Mouse (Mus musculus) thymus, adult 2 months (tissue): ENCODE measurements around the gene Pgp. TPM values are rescaled to one million over a fixed set of nuclear protein-coding genes. Genes with fewer than 3 reads are reported as not detected.

Source experiments
- DNase-seq: peaks from one replicate; pipeline ENCODE4 v3.0.0; 2021
- H3K27ac ChIP-seq: fragments of 200-500 bp; 2 replicates; pipeline ENCODE4 v1.5.1; 2012; ENCODE audit warnings: low read length, control low read depth; ENCODE audit not compliant: control insufficient read depth, insufficient read depth
- H3K27me3 ChIP-seq: fragments of 200-500 bp; 2 replicates; pipeline ENCODE4 v1.6.1; 2012; ENCODE audit warnings: mild to moderate bottlenecking, low read length, moderate library complexity, mixed read lengths; ENCODE audit not compliant: control insufficient read depth, insufficient read depth
- H3K36me3 ChIP-seq: fragments of 200-500 bp; 2 replicates; pipeline ENCODE4 v1.6.1; 2012; ENCODE audit warnings: mild to moderate bottlenecking, low read length, moderate library complexity; ENCODE audit not compliant: control insufficient read depth, insufficient read depth
- H3K4me1 ChIP-seq: fragments of 200-500 bp; replicated peaks from 2 replicates; pipeline ENCODE4 v1.6.1; 2012; ENCODE audit warnings: low read length; ENCODE audit not compliant: control insufficient read depth, insufficient read depth
- H3K4me3 ChIP-seq: fragments of 200-500 bp; 2 replicates; pipeline ENCODE4 v1.5.1; 2012; ENCODE audit warnings: mild to moderate bottlenecking, low read length, control low read depth, moderate library complexity; ENCODE audit not compliant: control insufficient read depth, insufficient read depth
- CTCF ChIP-seq: fragments of 200-500 bp; IDR thresholded peaks from 2 replicates; pipeline ENCODE4 v1.5.1; 2012; ENCODE audit warnings: mild to moderate bottlenecking, control low read depth, low read length, moderate library complexity, borderline replicate concordance; ENCODE audit not compliant: control insufficient read depth, poor library complexity, insufficient read depth; ENCODE audit errors: extremely low read depth
- POLR2A ChIP-seq: fragments of 200-500 bp; IDR thresholded peaks from 2 replicates; pipeline ENCODE4 v1.6.1; 2012; ENCODE audit warnings: mild to moderate bottlenecking, low read length, control low read depth, moderate library complexity; ENCODE audit not compliant: control insufficient read depth, poor library complexity, insufficient read depth; ENCODE audit errors: extremely low read depth
- WGBS: fragments of 180-500 bp; shearing (Covaris S2); methylation state at CpG from one replicate; pipeline ENCODE4 v1.1.7; 2018; 5-methylcytosine and 5-hydroxymethylcytosine counted together
- polyA plus RNA-seq: library from polyadenylated mRNA; depleted of rRNA; stranded (reverse); fragments of >200 nt; gene quantifications from 2 replicates; pipeline ENCODE4 v1.2.3, GENCODE M21; 2012

Pgp gene
- polyA plus RNA-seq, 1 experiment, result 58.8 TPM

- Histone ChIP-seq H3K36me3 (no peaks in the 10 kb centered on the region), H3K27me3 (peaks cover 18% of the 10 kb centered on the region), H3K4me1 (peaks cover 9% of the 10 kb centered on the region; the same call in 1 of the 2 replicates), H3K27ac (no peak within 1 kb of the TSS), H3K4me3 (peak within 1 kb of the TSS; percentile 38)
- TF ChIP-seq POLR2A (no peak), CTCF (no peak)
- 3% methylated on average over 45 of the region's 45 CpGs for WGBS
- no peak for DNase-seq
Observed at GRCm38 (mm10) chr17:24488186-24488661, 18.0 kb downstream of the Pgp start, which contains the start of gene Caskin1. Caskin1 (plus strand) TSS chr17:24488601.

- Histone ChIP-seq H3K4me1 (peaks cover 9% of the 10 kb centered on the region; the same call in 1 of the 2 replicates), H3K27ac (no peak overlapping the region), H3K27me3 (peaks cover 18% of the 10 kb centered on the region), H3K4me3 (peak overlapping the region; percentile 38), H3K36me3 (no peaks in the 10 kb centered on the region)
- no peak for TF ChIP-seq POLR2A
- TF ChIP-seq CTCF, result no peak
- 2% methylated on average over 66 of the region's 81 CpGs for WGBS
- DNase-seq, result no peak
Observed at GRCm38 (mm10) chr17:24488662-24489264, 18.6 kb downstream of the Pgp start.

GRCm38 (mm10) chr17:24489265-24490030, 19.3 kb downstream of the Pgp start:
- 56% methylated on average over 19 of the region's 19 CpGs for WGBS
- peaks cover 18% of the 10 kb centered on the region for H3K27me3 ChIP-seq
- no peak overlapping the region for H3K4me3 ChIP-seq

GRCm38 (mm10) chr17:24490399-24490798, 20.2 kb downstream of the Pgp start:
- WGBS, result 95% methylated on average over 4 of the region's 4 CpGs
- DNase-seq, result no peak
- Histone ChIP-seq H3K4me1 (peaks cover 9% of the 10 kb centered on the region; the same call in 1 of the 2 replicates), H3K4me3 (no peak overlapping the region), H3K27me3 (peaks cover 18% of the 10 kb centered on the region), H3K36me3 (no peaks in the 10 kb centered on the region), H3K27ac (no peak overlapping the region)
- no peak for TF ChIP-seq POLR2A
- TF ChIP-seq CTCF, result no peak

More at GRCm38 (mm10) chr17:24489265-24490030, 19.3 kb downstream of the Pgp start:
- TF ChIP-seq POLR2A, result no peak
- TF ChIP-seq CTCF, result no peak
- Histone ChIP-seq H3K4me1 (peaks cover 9% of the 10 kb centered on the region; the same call in 1 of the 2 replicates), H3K36me3 (no peaks in the 10 kb centered on the region), H3K27ac (no peak overlapping the region)
- no peak for DNase-seq

GRCm38 (mm10) chr17:24494627-24495335, 24.6 kb downstream of the Pgp start:
- Histone ChIP-seq H3K27ac (no peak overlapping the region), H3K27me3 (peaks cover under 1% of the 10 kb centered on the region; the same call in 1 of the 2 replicates), H3K4me3 (no peak overlapping the region), H3K4me1 (no peaks in the 10 kb centered on the region), H3K36me3 (no peaks in the 10 kb centered on the region)
- TF ChIP-seq POLR2A, result no peak
- no peak for TF ChIP-seq CTCF
- peak; percentile 52 for DNase-seq
- 75% methylated on average over 2 of the region's 2 CpGs for WGBS

- TF ChIP-seq CTCF (no peak), POLR2A (no peak)
- Histone ChIP-seq H3K27ac (no peak overlapping the region), H3K36me3 (no peaks in the 10 kb centered on the region), H3K4me3 (no peak overlapping the region), H3K4me1 (no peaks in the 10 kb centered on the region), H3K27me3 (no peaks in the 10 kb centered on the region; the same call in 1 of the 2 replicates)
- no peak for DNase-seq
- 85% methylated on average over 3 of the region's 3 CpGs for WGBS
Observed at GRCm38 (mm10) chr17:24495443-24495842, 25.3 kb downstream of the Pgp start.
